Comparison of ENCODE assay signal across 26 mouse cellular contexts in genomic region chr1:190285636-190286035, GRCm38 (mm10).
"Had no signal": no experiment of that assay in that cellular context is flagged by ENCODE, and none has a peak within 500 bp of the region (broad histone marks: within the 10 kb centered on the region; RNA-seq: fewer than 3 reads in every experiment).

No protein-coding gene starts in this region.

- H3K9ac ChIP-seq: heart, embryonic 13.5 days; heart, embryonic 15.5 days; hindbrain, embryonic 13.5 days; intestine, embryonic 15.5 days; limb, embryonic 12.5 days; liver, embryonic 13.5 days had no signal

- H3K4me2 ChIP-seq: heart, embryonic 11.5 days; heart, embryonic 13.5 days; heart, embryonic 15.5 days; hindbrain, embryonic 13.5 days; intestine, embryonic 15.5 days; limb, embryonic 12.5 days; liver, embryonic 11.5 days; liver, embryonic 13.5 days had no signal

- H3K4me3 ChIP-seq: gastrocnemius, adult 2 months; heart, adult 2 months; heart, embryonic 13.5 days; heart, embryonic 15.5 days; hindbrain, embryonic 13.5 days; intestine, embryonic 15.5 days; layer of hippocampus, adult 2 months; left cerebral cortex, adult 2 months; limb, embryonic 10.5 days; limb, embryonic 12.5 days; liver, embryonic 13.5 days had no signal

- H3K9me3 ChIP-seq: heart, embryonic 13.5 days; heart, embryonic 15.5 days; hindbrain, embryonic 13.5 days; intestine, embryonic 15.5 days; limb, embryonic 10.5 days; limb, embryonic 12.5 days; liver, embryonic 13.5 days had no signal

- H3K36me3 ChIP-seq: heart, embryonic 13.5 days; heart, embryonic 15.5 days; hindbrain, embryonic 13.5 days; intestine, embryonic 15.5 days; limb, embryonic 10.5 days; limb, embryonic 12.5 days; liver, embryonic 13.5 days had no signal

- H3K4me1 ChIP-seq: heart, embryonic 15.5 days; intestine, embryonic 15.5 days; limb, embryonic 12.5 days; liver, embryonic 13.5 days had no signal

- DNase-seq: gastrocnemius, adult 2 months; gastrocnemius, postnatal 10 days; gastrocnemius, postnatal 25 days; heart, adult 2 months; heart, postnatal 14 days; heart, postnatal 36 days; kidney, adult 18-20 months; kidney, adult 8-10 months; kidney, postnatal 10 days; kidney, postnatal 25 days; kidney, postnatal 4 days; liver; liver, embryonic 13.5 days had no signal

- ATAC-seq: hindbrain, embryonic 16.5 days; inflammation-experienced regulatory T-cells, adult 6 months; intestine, embryonic 15.5 days; intestine, postnatal 0 days had no signal

- H3K27ac ChIP-seq: gastrocnemius, adult 2 months; heart, adult 2 months; heart, embryonic 13.5 days; heart, embryonic 15.5 days; hindbrain, embryonic 13.5 days; intestine, embryonic 15.5 days; layer of hippocampus, adult 2 months; left cerebral cortex, adult 2 months; limb, embryonic 10.5 days; limb, embryonic 12.5 days; liver, embryonic 13.5 days had no signal

- H3K27me3 ChIP-seq: hindbrain, embryonic 13.5 days; intestine, embryonic 15.5 days; liver, embryonic 13.5 days had no signal
